Mouse (Mus musculus) brain, embryonic 14.5 days (tissue): ENCODE data around the gene Atp2c1. TPM values are rescaled to one million over a fixed set of nuclear protein-coding genes. Genes with fewer than 3 reads are reported as not detected.
A peak's percentile ranks its signal among the peaks of the same experiment; 100 is the strongest.

ENCODE experiments used
- DNase-seq: peaks from one replicate; pipeline ENCODE4 v3.0.0-alpha.2; 2011; ENCODE audit warnings: low read depth
- CTCF ChIP-seq: fragments of 200-500 bp; IDR thresholded peaks from 2 replicates; pipeline ENCODE4 v1.5.1; 2012; ENCODE audit warnings: inconsistent platforms, mild to moderate bottlenecking, moderate library complexity, borderline replicate concordance; ENCODE audit not compliant: insufficient read depth, insufficient read length; ENCODE audit errors: extremely low read depth
- POLR2A ChIP-seq: fragments of 200-500 bp; IDR thresholded peaks from 2 replicates; pipeline ENCODE4 v1.6.1; 2012; ENCODE audit warnings: mild to moderate bottlenecking, inconsistent platforms, borderline replicate concordance; ENCODE audit not compliant: poor library complexity, insufficient read depth, insufficient read length, severe bottlenecking; ENCODE audit errors: extremely low read depth
- polyA plus RNA-seq: library from polyadenylated mRNA; depleted of rRNA; stranded (reverse); fragments of >200 nt; gene quantifications from 2 replicates; pipeline ENCODE4 v1.2.3, GENCODE M21; 2012

Atp2c1 gene
- polyA plus RNA-seq, 1 experiment: 102 TPM

DNA sequence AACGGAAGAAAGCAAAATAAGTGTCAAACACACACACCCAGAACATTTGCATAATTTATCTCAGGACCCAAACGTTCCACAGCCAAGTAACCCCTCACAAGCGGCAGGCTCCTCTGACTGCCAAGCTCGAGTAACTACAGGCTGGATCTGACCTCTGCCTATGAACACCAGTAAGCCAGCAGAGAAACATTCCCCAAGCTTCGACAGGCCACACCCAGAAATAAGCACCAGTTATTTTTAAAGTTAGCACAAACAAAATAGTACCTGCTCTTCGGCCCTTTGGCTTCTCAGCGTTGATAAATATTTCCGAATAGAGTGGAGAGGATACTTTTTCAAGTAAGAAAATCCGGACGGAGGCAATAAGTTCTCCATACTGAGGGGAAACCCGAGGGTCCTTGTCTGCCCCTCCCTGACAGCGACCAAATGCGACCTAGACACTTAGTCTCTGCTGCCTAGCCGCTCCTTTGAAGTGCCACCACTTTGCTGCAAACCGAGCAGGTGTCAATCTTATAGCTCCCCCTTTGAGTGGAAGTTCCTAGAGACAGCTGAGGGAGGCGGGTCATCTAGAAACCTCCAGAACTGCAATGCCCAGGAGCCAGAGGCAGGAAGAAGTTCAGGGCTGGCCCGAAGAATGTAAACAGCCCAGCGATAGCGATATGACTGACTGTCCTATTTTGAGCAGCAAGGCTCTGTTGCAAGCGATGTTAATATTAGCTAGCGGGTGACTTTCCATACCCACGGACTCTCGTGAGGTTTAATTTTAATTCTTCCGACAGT, 6.2 kb downstream of the Atp2c1 start:
- TF ChIP-seq CTCF: no peak
- no peak for TF ChIP-seq POLR2A
- peak; percentile 25 for DNase-seq

DNA sequence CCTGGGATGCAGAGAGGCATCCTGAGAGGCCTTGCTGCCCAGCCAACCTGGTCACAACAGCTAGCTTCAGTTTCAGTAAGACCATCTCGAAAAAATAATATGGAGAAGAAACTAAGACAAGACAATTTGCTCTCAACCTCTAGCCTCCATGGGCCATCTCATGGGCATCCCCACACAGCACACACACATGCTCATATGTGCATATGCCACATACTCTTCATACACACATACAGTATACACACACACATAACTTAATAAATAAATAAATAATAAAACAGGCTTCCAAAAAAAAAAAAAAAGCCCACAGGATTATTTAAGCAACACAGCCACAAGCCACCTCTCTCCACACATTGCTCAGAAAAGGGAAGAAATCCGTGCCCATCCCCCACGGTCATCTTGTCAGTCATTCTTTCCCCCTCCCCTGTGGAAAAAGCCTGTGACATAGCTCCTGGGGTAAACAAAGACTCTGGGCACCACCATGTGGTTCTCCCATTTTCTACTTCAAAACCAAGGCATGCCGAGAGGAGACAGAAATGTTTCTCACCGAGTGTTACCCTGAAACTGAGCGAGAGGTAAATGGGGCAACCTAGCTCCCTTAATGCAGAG, 7.7 kb downstream of the Atp2c1 start:
- peak; percentile 78 for DNase-seq
- TF ChIP-seq POLR2A: no peak
- no peak for TF ChIP-seq CTCF

DNA sequence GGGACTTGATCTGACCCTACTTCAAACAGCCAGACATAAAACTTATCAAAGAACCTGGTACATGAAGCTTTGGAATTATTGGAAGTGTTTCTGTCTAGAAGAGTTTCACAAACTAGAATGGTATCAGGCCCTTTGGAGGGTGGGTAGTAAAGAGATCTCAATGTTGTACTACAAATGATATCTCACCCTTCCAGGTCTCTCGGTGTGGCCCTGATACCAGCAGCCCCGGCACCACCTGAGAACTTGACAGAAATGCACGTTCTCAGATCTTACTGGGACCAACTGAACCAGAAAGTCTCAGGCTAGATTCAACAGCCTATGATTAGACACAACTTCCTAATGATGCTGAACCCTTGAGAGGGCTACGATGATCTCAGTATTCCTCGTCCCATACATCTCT, 23.4 kb downstream of the Atp2c1 start:
- no peak for DNase-seq
- TF ChIP-seq CTCF (no peak), POLR2A (no peak)

DNA sequence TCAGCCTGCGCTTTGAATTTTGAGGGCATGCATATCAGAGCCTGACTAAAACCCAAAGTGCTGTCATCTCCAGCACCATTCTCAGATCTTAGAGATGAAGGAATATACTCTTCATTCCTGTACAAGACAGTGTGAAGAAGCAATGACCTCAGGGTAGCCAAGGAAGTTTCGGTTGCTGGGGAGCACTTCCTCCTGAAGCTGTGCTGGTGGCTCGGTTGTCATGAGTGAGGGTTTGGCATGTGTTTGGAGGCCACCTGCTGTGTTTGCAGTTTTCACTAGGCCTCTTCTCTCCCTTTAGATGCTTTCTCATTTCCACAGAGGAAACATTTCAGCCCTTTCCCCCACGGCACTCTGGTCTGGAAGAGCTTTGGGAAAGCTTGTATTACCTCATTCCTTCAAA, 24.7 kb downstream of the Atp2c1 start:
- no peak for DNase-seq
- TF ChIP-seq CTCF (no peak), POLR2A (no peak)

DNA sequence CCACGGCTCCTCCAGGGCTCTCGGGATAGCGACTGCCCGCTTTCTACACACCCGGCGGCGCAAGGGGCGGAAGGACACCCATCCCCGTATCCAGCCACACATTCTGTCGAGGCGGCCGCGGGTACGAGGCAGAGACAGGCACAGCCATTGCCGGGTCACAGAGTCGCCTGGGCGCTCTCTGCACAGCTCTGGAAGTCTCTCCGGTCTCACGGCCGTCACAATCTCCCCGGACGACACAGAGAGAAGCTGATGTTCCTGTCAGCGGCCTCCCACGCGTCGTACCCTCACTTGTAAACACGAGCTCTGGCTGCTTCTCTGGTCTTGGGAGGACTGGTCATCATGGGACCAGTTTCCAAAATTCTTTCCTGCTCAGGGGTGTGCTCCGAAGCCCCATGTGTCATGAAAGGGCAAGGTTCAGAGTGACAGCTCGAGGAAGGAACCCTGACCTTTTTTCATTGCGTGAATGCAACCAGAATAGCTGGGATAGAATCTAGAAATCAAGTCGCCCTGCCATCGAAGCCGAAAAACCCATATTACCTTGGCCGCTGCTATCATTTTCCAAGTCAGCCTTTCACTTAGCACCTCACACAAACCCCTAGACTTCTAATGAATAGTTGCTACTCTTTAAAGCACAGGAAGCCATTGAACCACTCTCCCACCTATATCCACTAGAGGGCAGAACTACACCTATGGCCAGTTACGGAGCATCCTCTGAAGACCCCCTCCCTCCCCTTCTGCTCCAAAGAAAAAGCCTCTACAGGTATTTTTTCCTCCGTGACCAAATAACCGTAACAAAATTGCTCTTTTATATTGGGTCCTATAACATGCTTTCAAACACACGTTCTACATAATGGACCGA, 31.6 kb downstream of the Atp2c1 start:
- peak; percentile 73; the same call in 1 of the 2 replicates for TF ChIP-seq CTCF
- no peak for TF ChIP-seq POLR2A
- peak; percentile 92 for DNase-seq

DNA sequence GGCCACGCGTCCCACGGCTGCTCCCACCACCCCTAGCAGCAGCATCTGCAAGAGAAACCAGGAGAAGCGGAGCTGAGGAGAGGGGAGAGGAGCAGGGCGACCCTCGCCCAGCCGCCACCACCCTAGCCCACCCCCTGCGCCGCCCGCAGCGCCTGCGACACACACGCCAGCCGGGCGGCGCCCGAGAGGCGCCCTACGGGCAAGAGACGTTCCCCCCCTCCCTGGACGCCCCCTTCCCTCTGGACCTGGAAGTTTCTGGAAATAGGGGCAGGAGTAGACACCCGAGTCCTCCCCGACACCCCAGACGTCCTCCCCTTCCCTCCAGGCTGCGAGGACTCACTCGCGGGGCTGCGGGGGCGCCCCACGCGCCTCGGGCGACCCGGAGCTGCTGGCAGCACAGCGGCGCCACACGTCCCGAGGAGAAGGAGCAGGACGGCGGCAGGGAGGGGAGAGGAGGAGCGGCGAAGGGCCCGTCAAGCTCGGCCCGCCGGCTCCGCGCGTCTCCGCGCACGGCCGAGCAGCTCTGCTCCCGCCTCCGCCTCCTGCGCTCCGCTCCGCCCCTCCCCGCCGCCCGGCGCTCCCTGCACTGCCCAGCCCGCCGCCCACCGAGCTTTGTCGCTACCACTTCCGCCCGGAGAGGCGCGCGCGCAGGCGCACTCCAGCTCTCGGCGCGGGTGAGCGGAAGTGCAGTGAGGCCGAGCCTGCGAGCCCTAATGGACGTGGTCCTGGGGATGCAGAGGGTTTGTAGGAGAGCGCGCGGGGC, 32.4 kb downstream of the Atp2c1 start:
- peak; percentile 98 for DNase-seq
- TF ChIP-seq CTCF (peak; percentile 30; the same call in 1 of the 2 replicates), POLR2A (peak; percentile 97)

DNA sequence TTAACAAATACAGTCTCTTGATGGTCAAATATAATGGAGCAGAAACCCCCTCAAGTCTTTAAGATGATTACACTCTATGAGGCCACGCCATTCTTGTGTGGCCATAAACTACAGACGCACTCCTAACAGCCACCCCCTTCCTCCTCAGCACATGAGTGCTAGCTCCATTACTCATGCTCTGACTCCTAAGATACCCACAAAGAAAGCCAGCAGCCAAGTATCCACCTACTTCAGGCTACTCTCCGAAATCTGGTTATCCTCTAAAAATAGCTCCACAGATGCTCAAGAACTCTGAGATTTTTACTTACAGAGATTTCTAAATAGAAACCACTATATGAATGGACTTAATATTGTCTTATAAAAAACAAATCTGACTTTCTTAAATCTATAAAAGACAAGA, 34.4 kb downstream of the Atp2c1 start:
- DNase-seq: no peak
- TF ChIP-seq POLR2A: no peak
- no peak for TF ChIP-seq CTCF

DNA sequence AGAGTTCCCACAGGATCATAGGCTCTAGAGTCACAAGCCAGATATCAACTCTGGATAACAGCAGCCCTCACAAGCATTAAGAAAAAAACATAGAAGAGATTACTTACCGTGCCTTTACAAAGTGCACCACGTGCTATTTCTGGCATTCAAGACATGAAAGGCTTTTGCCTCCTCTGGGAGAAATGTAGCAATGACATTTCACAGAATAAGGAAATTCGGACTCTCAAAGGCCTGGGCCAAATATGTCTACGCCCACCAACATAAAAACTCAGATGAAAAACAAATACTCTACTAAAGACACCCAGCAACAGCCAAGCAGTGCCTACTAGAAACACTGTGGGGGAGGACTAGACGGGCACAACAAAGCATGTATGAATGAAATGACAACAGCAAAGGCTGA, 38.8 kb downstream of the Atp2c1 start:
- DNase-seq: no peak
- TF ChIP-seq POLR2A: no peak
- no peak for TF ChIP-seq CTCF

DNA sequence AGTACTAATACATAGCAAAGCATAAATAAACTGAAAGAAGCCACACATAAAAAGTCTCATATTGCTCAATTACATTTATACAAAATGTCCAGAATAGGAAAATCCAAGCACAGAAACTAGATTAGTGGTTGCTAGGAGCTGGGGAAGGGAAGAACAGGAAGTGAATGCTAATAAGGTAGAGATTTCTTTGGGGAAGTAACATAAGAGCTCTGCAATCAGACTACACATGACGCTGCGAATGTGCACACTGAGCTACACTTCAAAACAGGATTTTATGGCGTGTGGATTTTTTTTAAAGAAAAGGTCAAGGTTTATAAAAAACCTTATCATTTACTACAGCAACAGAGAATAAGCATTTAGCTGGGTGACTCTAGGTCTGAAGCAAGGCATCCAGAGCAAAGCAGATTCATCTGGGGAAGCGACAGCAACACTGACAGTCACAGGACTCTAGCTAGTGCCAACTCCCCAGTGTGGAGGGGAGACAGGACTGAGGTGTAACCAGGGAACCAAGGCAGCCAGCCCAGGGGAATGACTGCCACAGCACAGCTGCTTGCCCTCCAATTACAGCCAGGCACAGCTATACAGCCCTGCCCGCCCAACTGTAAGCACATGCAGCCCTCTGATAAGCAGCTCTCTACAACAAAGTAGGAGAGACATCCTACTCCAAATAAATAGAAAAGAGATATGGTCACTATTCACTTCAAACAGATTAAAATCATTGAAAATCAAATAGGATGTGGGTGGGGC, 42.6 kb downstream of the Atp2c1 start:
- no peak for TF ChIP-seq CTCF
- TF ChIP-seq POLR2A: no peak
- DNase-seq: peak; percentile 45

DNA sequence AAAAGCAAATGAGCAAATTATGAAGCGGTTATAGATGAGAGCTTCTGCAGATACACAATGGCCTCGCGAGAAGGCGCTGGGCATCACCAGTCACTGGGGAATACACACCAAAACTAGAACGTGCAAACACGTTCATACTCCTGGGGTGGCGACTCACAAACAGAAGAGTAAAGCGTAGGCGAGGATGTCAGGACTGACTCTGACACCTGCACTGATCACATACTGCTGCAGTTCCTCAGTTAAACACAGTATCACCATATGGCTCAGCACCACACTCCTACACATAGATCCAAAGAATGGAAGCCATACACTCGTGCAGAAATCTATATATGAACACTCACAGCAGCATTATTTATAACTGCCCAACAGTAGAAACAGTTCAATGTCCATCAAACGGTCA, 43.2 kb downstream of the Atp2c1 start:
- TF ChIP-seq CTCF (no peak), POLR2A (no peak)
- no peak for DNase-seq
